Mouse (Mus musculus): Measurements from ENCODE around the gene Pax7.

The Pax7 gene

GRCm38 (mm10) chr4:139833036-139833634 lies at the start of gene Pax7:
Gene Pax7 (minus strand): TSS chr4:139833528.
- no peak for DNase-seq (ENCODE audit: low spot score)

- DNase-seq (ENCODE audit: low spot score) = no peak
Measured at GRCm38 (mm10) chr4:139881796-139882195, 48.5 kb upstream of the Pax7 start.

- no peak for DNase-seq (ENCODE audit: low spot score)
Measured at GRCm38 (mm10) chr4:139879324-139879723, 46.0 kb upstream of the Pax7 start.

- no peak for DNase-seq (ENCODE audit: low spot score)
Measured at GRCm38 (mm10) chr4:139878443-139878842, 45.1 kb upstream of the Pax7 start.

GRCm38 (mm10) chr4:139877269-139877668 lies 43.9 kb upstream of the Pax7 start:
- peak; percentile 68 for DNase-seq (ENCODE audit: low spot score)

- peak; percentile 50 for DNase-seq (ENCODE audit: low spot score)
Measured at GRCm38 (mm10) chr4:139872595-139872994, 39.3 kb upstream of the Pax7 start.

- DNase-seq (ENCODE audit: low spot score) = no peak
Measured at GRCm38 (mm10) chr4:139871699-139872098, 38.4 kb upstream of the Pax7 start.

- DNase-seq (ENCODE audit: low spot score) = no peak
Measured at GRCm38 (mm10) chr4:139863218-139863617, 29.9 kb upstream of the Pax7 start.

GRCm38 (mm10) chr4:139858635-139859176 lies 25.4 kb upstream of the Pax7 start:
- DNase-seq (ENCODE audit: low spot score) = peak; percentile 87

GRCm38 (mm10) chr4:139852219-139853035 lies 19.1 kb upstream of the Pax7 start:
- DNase-seq (ENCODE audit: low spot score) = no peak

- DNase-seq (ENCODE audit: low spot score) = no peak
Measured at GRCm38 (mm10) chr4:139851387-139851786, 18.1 kb upstream of the Pax7 start.

GRCm38 (mm10) chr4:139850547-139851170 lies 17.3 kb upstream of the Pax7 start:
- no peak for DNase-seq (ENCODE audit: low spot score)

GRCm38 (mm10) chr4:139843456-139843855 lies 10.1 kb upstream of the Pax7 start:
- no peak for DNase-seq (ENCODE audit: low spot score)

- DNase-seq (ENCODE audit: low spot score) = no peak
Measured at GRCm38 (mm10) chr4:139842919-139843318, 9.6 kb upstream of the Pax7 start.

GRCm38 (mm10) chr4:139840939-139841500 lies 7.7 kb upstream of the Pax7 start:
- no peak for DNase-seq (ENCODE audit: low spot score)

- DNase-seq (ENCODE audit: low spot score) = no peak
Measured at GRCm38 (mm10) chr4:139840442-139840841, 7.1 kb upstream of the Pax7 start.

GRCm38 (mm10) chr4:139836681-139837080 lies 3.4 kb upstream of the Pax7 start:
- no peak for DNase-seq (ENCODE audit: low spot score)

- no peak for DNase-seq (ENCODE audit: low spot score)
Measured at GRCm38 (mm10) chr4:139836196-139836595, 2.9 kb upstream of the Pax7 start.

- no peak for DNase-seq (ENCODE audit: low spot score)
Measured at GRCm38 (mm10) chr4:139833817-139834401, 581 bp upstream of the Pax7 start.

- DNase-seq (ENCODE audit: low spot score) = no peak
Measured at GRCm38 (mm10) chr4:139832281-139833035, 870 bp downstream of the Pax7 start.

- no peak for DNase-seq (ENCODE audit: low spot score)
Measured at GRCm38 (mm10) chr4:139831501-139832230, 1.7 kb downstream of the Pax7 start.
